Mouse (Mus musculus): Measurements from ENCODE around the gene Gm20388. TPM values are rescaled to one million over a fixed set of nuclear protein-coding genes. Genes with fewer than 3 reads are reported as not detected.
A peak's percentile ranks its signal among the peaks of the same experiment; 100 is the strongest.

Gene Gm20388
- polyA plus RNA-seq, 1 experiment from 2014 or later, result not detected

GRCm38 (mm10) chr8:123051458-123051857 is 3140.8 kb downstream of the Gm20388 start:
- H3K4me1 ChIP-seq (ENCODE audit: control insufficient read depth, insufficient read depth, low read length), result 0 out of 2 replicates have a peak, but pooled peaks cover 4% of the 10 kb centered on the region
- no peaks in the 10 kb centered on the region for H3K9me3 ChIP-seq (ENCODE audit: control insufficient read depth, low read length)
- WGBS, result 65% methylated on average over 5 of the region's 5 CpGs
- no peak overlapping the region for H3K9ac ChIP-seq (ENCODE audit: low read depth, low read length)
- H3K27ac ChIP-seq (ENCODE audit: low read depth, low read length), result no peak overlapping the region
- H3K4me2 ChIP-seq (replicated peaks; ENCODE audit: low read depth, low read length), result no peak overlapping the region
- H3K36me3 ChIP-seq (ENCODE audit: control insufficient read depth, insufficient read depth, low read length), result no peaks in the 10 kb centered on the region
- ATAC-seq (ENCODE audit: low FRiP score, low TSS enrichment), result no peak
- no peak overlapping the region for H3K4me3 ChIP-seq (ENCODE audit: low read length)
- H3K27me3 ChIP-seq (ENCODE audit: control insufficient read depth, insufficient read depth, low read length), result no peaks in the 10 kb centered on the region

- no peak within 1 kb of the TSS for H3K27ac ChIP-seq (ENCODE audit: low read depth, low read length)
- H3K4me2 ChIP-seq (replicated peaks; ENCODE audit: low read depth, low read length), result no peak within 1 kb of the TSS
- peaks cover 16% of the 10 kb centered on the region for H3K4me1 ChIP-seq (ENCODE audit: control insufficient read depth, insufficient read depth, low read length)
- no peaks in the 10 kb centered on the region for H3K27me3 ChIP-seq (ENCODE audit: control insufficient read depth, insufficient read depth, low read length)
- no peaks in the 10 kb centered on the region for H3K9me3 ChIP-seq (ENCODE audit: control insufficient read depth, low read length)
- ATAC-seq (ENCODE audit: low FRiP score, low TSS enrichment), result no peak
- no peak within 1 kb of the TSS for H3K4me3 ChIP-seq (ENCODE audit: low read length)
- H3K36me3 ChIP-seq (ENCODE audit: control insufficient read depth, insufficient read depth, low read length), result peaks cover 8% of the 10 kb centered on the region; the same call in 1 of the 2 replicates
- no peak within 1 kb of the TSS for H3K9ac ChIP-seq (ENCODE audit: low read depth, low read length)
- WGBS, result 78% methylated on average over 7 of the region's 7 CpGs
Observed at GRCm38 (mm10) chr8:123062721-123063120, 3152.1 kb downstream of the Gm20388 start, which contains the start of gene Spg7. TSS of gene Spg7 (plus strand) at chr8:123062942.

GRCm38 (mm10) chr8:123064072-123064471 is 3153.4 kb downstream of the Gm20388 start:
- Histone ChIP-seq H3K27me3 (ENCODE audit: control insufficient read depth, insufficient read depth, low read length) (no peaks in the 10 kb centered on the region), H3K4me1 (ENCODE audit: control insufficient read depth, insufficient read depth, low read length) (peaks cover 16% of the 10 kb centered on the region), H3K36me3 (ENCODE audit: control insufficient read depth, insufficient read depth, low read length) (peaks cover 13% of the 10 kb centered on the region; the same call in 1 of the 2 replicates), H3K27ac (ENCODE audit: low read depth, low read length) (no peak overlapping the region), H3K9ac (ENCODE audit: low read depth, low read length) (no peak overlapping the region), H3K4me3 (ENCODE audit: low read length) (no peak overlapping the region), H3K9me3 (ENCODE audit: control insufficient read depth, low read length) (no peaks in the 10 kb centered on the region), H3K4me2 (replicated peaks; ENCODE audit: low read depth, low read length) (no peak overlapping the region)
- no peak for ATAC-seq (ENCODE audit: low FRiP score, low TSS enrichment)
- WGBS, result 65% methylated on average over 4 of the region's 4 CpGs

GRCm38 (mm10) chr8:123064809-123065213 is 3154.2 kb downstream of the Gm20388 start:
- no peaks in the 10 kb centered on the region for H3K27me3 ChIP-seq (ENCODE audit: control insufficient read depth, insufficient read depth, low read length)
- H3K4me2 ChIP-seq (replicated peaks; ENCODE audit: low read depth, low read length), result peak overlapping the region; percentile 67
- peak overlapping the region; percentile 97 for H3K9ac ChIP-seq (ENCODE audit: low read depth, low read length)
- peak overlapping the region; percentile 89 for H3K27ac ChIP-seq (ENCODE audit: low read depth, low read length)
- H3K36me3 ChIP-seq (ENCODE audit: control insufficient read depth, insufficient read depth, low read length), result peaks cover 13% of the 10 kb centered on the region; the same call in 1 of the 2 replicates
- ATAC-seq (ENCODE audit: low FRiP score, low TSS enrichment), result peak; percentile 41; the same call in 1 of the 2 replicates
- H3K4me1 ChIP-seq (ENCODE audit: control insufficient read depth, insufficient read depth, low read length), result peaks cover 16% of the 10 kb centered on the region
- 1% methylated on average over 14 of the region's 14 CpGs for WGBS
- H3K4me3 ChIP-seq (ENCODE audit: low read length), result peak overlapping the region; percentile 96
- no peaks in the 10 kb centered on the region for H3K9me3 ChIP-seq (ENCODE audit: control insufficient read depth, low read length)

- no peaks in the 10 kb centered on the region for H3K27me3 ChIP-seq (ENCODE audit: control insufficient read depth, insufficient read depth, low read length)
- peaks cover 16% of the 10 kb centered on the region for H3K4me1 ChIP-seq (ENCODE audit: control insufficient read depth, insufficient read depth, low read length)
- peak overlapping the region; percentile 67 for H3K4me2 ChIP-seq (replicated peaks; ENCODE audit: low read depth, low read length)
- peak; percentile 98 for ATAC-seq (ENCODE audit: low FRiP score, low TSS enrichment)
- peak overlapping the region; percentile 89 for H3K27ac ChIP-seq (ENCODE audit: low read depth, low read length)
- peak overlapping the region; percentile 96 for H3K4me3 ChIP-seq (ENCODE audit: low read length)
- H3K36me3 ChIP-seq (ENCODE audit: control insufficient read depth, insufficient read depth, low read length), result peaks cover 13% of the 10 kb centered on the region; the same call in 1 of the 2 replicates
- under 1% methylated on average over 84 of the region's 84 CpGs for WGBS
- no peaks in the 10 kb centered on the region for H3K9me3 ChIP-seq (ENCODE audit: control insufficient read depth, low read length)
- peak overlapping the region; percentile 97 for H3K9ac ChIP-seq (ENCODE audit: low read depth, low read length)
Observed at GRCm38 (mm10) chr8:123065214-123066100, 3154.8 kb downstream of the Gm20388 start.

- Histone ChIP-seq H3K4me2 (replicated peaks; ENCODE audit: low read depth, low read length) (peak overlapping the region; percentile 67), H3K36me3 (ENCODE audit: control insufficient read depth, insufficient read depth, low read length) (peaks cover 17% of the 10 kb centered on the region; the same call in 1 of the 2 replicates), H3K27me3 (ENCODE audit: control insufficient read depth, insufficient read depth, low read length) (no peaks in the 10 kb centered on the region), H3K9ac (ENCODE audit: low read depth, low read length) (peak overlapping the region; percentile 97), H3K27ac (ENCODE audit: low read depth, low read length) (peak overlapping the region; percentile 89), H3K9me3 (ENCODE audit: control insufficient read depth, low read length) (no peaks in the 10 kb centered on the region), H3K4me1 (ENCODE audit: control insufficient read depth, insufficient read depth, low read length) (peaks cover 16% of the 10 kb centered on the region), H3K4me3 (ENCODE audit: low read length) (peak overlapping the region; percentile 96)
- 31% methylated on average over 7 of the region's 7 CpGs for WGBS
- no peak for ATAC-seq (ENCODE audit: low FRiP score, low TSS enrichment)
Observed at GRCm38 (mm10) chr8:123066101-123066683, 3155.6 kb downstream of the Gm20388 start.

- Histone ChIP-seq H3K4me2 (replicated peaks; ENCODE audit: low read depth, low read length) (no peak overlapping the region), H3K4me3 (ENCODE audit: low read length) (no peak overlapping the region), H3K27me3 (ENCODE audit: control insufficient read depth, insufficient read depth, low read length) (no peaks in the 10 kb centered on the region), H3K4me1 (ENCODE audit: control insufficient read depth, insufficient read depth, low read length) (peaks cover 7% of the 10 kb centered on the region), H3K9ac (ENCODE audit: low read depth, low read length) (no peak overlapping the region), H3K36me3 (ENCODE audit: control insufficient read depth, insufficient read depth, low read length) (peaks cover 48% of the 10 kb centered on the region), H3K27ac (ENCODE audit: low read depth, low read length) (no peak overlapping the region), H3K9me3 (ENCODE audit: control insufficient read depth, low read length) (no peaks in the 10 kb centered on the region)
- no peak for ATAC-seq (ENCODE audit: low FRiP score, low TSS enrichment)
- 85% methylated on average over 4 of the region's 4 CpGs for WGBS
Observed at GRCm38 (mm10) chr8:123071176-123071575, 3160.5 kb downstream of the Gm20388 start.

GRCm38 (mm10) chr8:123077213-123077612 is 3166.6 kb downstream of the Gm20388 start:
- H3K27ac ChIP-seq (ENCODE audit: low read depth, low read length), result no peak overlapping the region
- no peaks in the 10 kb centered on the region for H3K4me1 ChIP-seq (ENCODE audit: control insufficient read depth, insufficient read depth, low read length)
- no peak overlapping the region for H3K4me3 ChIP-seq (ENCODE audit: low read length)
- H3K4me2 ChIP-seq (replicated peaks; ENCODE audit: low read depth, low read length), result no peak overlapping the region
- H3K9ac ChIP-seq (ENCODE audit: low read depth, low read length), result no peak overlapping the region
- H3K27me3 ChIP-seq (ENCODE audit: control insufficient read depth, insufficient read depth, low read length), result no peaks in the 10 kb centered on the region
- H3K9me3 ChIP-seq (ENCODE audit: control insufficient read depth, low read length), result no peaks in the 10 kb centered on the region
- H3K36me3 ChIP-seq (ENCODE audit: control insufficient read depth, insufficient read depth, low read length), result peaks cover 81% of the 10 kb centered on the region
- no peak for ATAC-seq (ENCODE audit: low FRiP score, low TSS enrichment)
- WGBS, result 83% methylated on average over 6 of the region's 6 CpGs

GRCm38 (mm10) chr8:123082993-123083392 is 3172.4 kb downstream of the Gm20388 start:
- H3K4me2 ChIP-seq (replicated peaks; ENCODE audit: low read depth, low read length), result no peak overlapping the region
- ATAC-seq (ENCODE audit: low FRiP score, low TSS enrichment), result no peak
- H3K9ac ChIP-seq (ENCODE audit: low read depth, low read length), result no peak overlapping the region
- no peaks in the 10 kb centered on the region for H3K27me3 ChIP-seq (ENCODE audit: control insufficient read depth, insufficient read depth, low read length)
- no peaks in the 10 kb centered on the region for H3K4me1 ChIP-seq (ENCODE audit: control insufficient read depth, insufficient read depth, low read length)
- H3K36me3 ChIP-seq (ENCODE audit: control insufficient read depth, insufficient read depth, low read length), result peaks cover 86% of the 10 kb centered on the region
- no peak overlapping the region for H3K4me3 ChIP-seq (ENCODE audit: low read length)
- 82% methylated on average over 6 of the region's 6 CpGs for WGBS
- H3K9me3 ChIP-seq (ENCODE audit: control insufficient read depth, low read length), result no peaks in the 10 kb centered on the region
- no peak overlapping the region for H3K27ac ChIP-seq (ENCODE audit: low read depth, low read length)
